Mouse (Mus musculus) ES-E14 (cell line): ENCODE results near the gene S1pr1.

Experiments
- HCFC1 ChIP-seq: IDR thresholded peaks from 2 replicates; pipeline ENCODE4 v1.6.1; 2012; ENCODE audit warnings: low read length, inconsistent platforms, borderline replicate concordance; ENCODE audit not compliant: insufficient read depth
- ZC3H11A ChIP-seq: IDR thresholded peaks from 2 replicates; pipeline ENCODE4 v1.6.1; 2012; ENCODE audit warnings: low read depth, mild to moderate bottlenecking, inconsistent platforms, low read length, borderline replicate concordance
- ZNF384 ChIP-seq: IDR thresholded peaks from 2 replicates; pipeline ENCODE4 v1.6.1; 2012; ENCODE audit warnings: low read depth, low read length, inconsistent platforms

DNA sequence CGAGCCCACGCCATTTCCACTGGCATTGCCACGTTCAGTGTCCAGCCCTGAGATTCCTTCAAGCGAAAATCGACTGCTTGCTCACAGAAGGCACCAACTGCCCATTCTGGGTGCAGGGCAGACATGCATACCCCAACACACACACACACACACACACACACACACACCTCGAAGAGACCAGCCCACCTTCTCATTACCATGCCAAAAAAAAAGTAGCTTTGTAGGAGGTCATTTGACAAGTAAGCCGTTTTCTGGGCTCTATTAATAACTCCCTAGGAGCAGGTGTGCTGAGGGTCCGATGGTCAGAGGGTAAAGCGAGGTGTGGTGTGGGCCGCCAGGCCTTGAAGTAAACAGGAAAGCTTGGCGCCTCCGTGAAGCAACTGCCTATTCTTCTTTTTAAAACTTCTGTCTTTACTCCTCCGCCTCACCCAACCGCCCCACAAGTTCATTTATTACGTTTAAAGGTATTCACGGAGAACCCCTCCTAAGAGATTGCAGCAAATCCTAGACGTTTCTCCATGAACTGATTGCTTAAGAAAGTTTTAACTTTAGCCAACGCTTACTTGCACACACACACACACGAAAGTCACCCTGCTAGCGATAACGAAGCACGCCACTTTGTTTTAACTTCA lies 1.3 kb downstream of the S1pr1 start:
- TF ChIP-seq ZNF384 (no peak), ZC3H11A (no peak), HCFC1 (no peak)
